Mouse (Mus musculus): ENCODE measurements around the gene Olfr1102.

Olfr1102 gene

GRCm38 (mm10) chr2:86998098-86998497 is at the start of gene Olfr1102:
Gene Olfr1102, plus strand, starts transcription at chr2:86998398.
- no peak for DNase-seq (ENCODE audit: low spot score)

DNA sequence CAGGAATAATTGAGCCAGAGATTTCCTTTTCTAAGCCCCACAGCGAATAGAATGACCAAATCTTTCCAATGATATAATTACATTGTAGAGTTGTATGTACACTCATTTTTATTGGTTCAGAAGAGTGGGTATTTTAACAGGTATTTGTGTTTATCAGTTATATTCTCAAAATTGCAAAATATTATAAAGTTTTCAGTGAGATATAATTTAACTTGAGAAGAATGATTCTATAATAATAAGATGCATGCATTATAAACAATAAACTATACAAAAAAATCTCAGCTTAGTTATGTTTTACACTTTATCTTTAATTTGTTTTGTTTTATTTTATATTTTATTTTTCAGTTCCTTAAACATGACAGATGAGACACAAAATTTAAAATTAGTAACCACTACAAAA is 37.6 kb upstream of the Olfr1102 start, which contains the start of gene Olfr1099:
Olfr1099 (minus strand) TSS at position 101 of the 400 bp plus-strand sequence.
- DNase-seq (ENCODE audit: low spot score): no peak

DNA sequence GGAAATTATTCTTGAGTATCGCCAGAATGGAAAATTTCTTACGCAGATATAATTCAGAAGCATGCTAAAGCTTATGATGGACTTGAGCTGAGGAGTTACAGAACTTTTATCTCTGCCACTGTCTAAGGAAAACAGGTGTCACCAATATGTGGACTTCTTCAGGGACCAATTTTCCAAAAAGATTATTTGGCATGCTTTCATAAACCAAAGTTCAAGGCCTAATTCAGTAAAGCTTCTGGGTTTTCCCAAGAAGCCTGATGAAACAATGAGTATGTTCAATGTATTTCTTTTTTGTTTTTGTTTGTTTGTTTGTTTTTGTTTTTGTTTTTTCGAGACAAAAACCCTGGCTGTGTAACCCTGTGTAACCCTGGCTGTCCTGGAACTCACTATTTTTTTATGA is 18.3 kb upstream of the Olfr1102 start, which contains the start of gene Olfr1100:
Olfr1100 (minus strand) TSS at position 101 of the 400 bp plus-strand sequence.
- no peak for DNase-seq (ENCODE audit: low spot score)

DNA sequence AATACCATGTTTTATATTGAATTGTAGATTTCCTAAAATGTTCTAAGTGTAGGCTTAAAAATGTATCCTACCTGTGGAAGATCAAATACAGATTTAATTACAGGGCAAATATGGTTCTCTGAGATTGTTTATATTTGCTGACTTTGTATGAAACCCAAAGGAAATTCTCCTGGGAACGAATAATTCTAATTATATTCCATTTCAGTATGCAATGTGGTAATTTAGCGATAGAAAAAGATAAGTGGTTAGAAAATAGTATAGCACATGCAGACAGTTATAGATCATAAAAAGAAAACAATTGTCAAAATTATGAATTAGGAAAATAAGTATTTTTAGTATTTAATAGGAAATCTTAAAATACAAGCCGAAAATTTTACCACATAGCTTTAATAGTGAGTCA is 7.1 kb upstream of the Olfr1102 start, which contains the start of gene Olfr1101:
Olfr1101 (minus strand) TSS at position 101 of the 400 bp plus-strand sequence.
- no peak for DNase-seq (ENCODE audit: low spot score)

DNA sequence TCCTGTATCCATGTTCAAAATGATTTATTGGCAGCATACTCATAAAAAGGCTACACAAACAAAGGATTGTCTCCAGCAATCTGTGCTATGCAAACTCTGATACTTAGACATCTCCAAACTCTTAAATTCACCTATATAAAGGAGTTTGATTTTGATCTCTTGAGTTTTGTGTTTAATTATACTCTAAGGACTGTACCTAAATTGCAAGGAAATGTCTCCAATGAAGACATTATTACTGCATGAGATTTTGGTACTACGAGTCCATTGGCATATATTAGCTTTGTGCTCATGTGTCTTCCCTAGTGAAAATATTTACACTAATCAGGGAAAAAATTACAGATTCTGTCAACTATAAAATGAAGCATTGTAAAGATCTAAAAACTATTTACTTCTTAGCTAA is 28.8 kb downstream of the Olfr1102 start, which contains the start of gene Olfr1104:
Olfr1104 (minus strand) TSS at position 101 of the 400 bp plus-strand sequence.
- DNase-seq (ENCODE audit: low spot score): no peak

DNA sequence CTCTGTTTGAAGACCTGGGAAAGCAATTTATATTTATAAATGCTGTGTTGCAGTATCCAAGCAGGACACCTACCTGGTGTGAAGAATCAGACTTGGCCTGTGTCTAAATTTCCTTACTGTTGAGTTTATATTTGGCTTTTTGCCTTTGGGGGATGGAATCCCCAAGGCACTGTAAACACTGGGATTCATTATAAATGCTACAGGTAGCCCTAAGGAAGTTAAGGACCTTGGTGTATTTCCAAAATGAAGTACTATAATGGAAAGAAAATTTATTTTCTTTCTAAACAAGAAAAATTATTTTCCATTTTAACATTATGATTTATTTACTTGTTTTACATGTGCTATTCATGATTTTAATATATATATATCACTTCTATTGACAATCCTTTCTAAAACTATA is 38.2 kb downstream of the Olfr1102 start, which contains the start of gene Olfr1105:
Olfr1105 (minus strand) TSS at position 101 of the 400 bp plus-strand sequence.
- no peak for DNase-seq (ENCODE audit: low spot score)

GRCm38 (mm10) chr2:87052173-87052572 is 54.0 kb downstream of the Olfr1102 start, which contains the start of gene Olfr1106:
Gene Olfr1106, minus strand, starts transcription at chr2:87052273.
- DNase-seq (ENCODE audit: low spot score): no peak

All from retina, embryonic 14.5 days (tissue).